Mouse (Mus musculus) ES-E14 (cell line): ENCODE results near the gene Traf3ip1. TPM values are rescaled to one million over a fixed set of nuclear protein-coding genes. Genes with fewer than 3 reads are reported as not detected.

Experiments used
- DNase-seq: peaks from one replicate; pipeline ENCODE4 v3.0.0-alpha.2; 2013; ENCODE audit warnings: low read depth, low spot score
- H3K27ac ChIP-seq: 2 replicates; pipeline ENCODE4 v1.5.1; 2012; ENCODE audit warnings: low read depth, mild to moderate bottlenecking, low read length, moderate library complexity, mixed read lengths; ENCODE audit not compliant: poor library complexity, insufficient read depth, severe bottlenecking
- H3K36me3 ChIP-seq: 2 replicates; pipeline ENCODE4 v1.6.1; 2012; ENCODE audit warnings: mild to moderate bottlenecking, low read length, moderate library complexity, mixed read lengths; ENCODE audit not compliant: control insufficient read depth, poor library complexity, insufficient read depth, severe bottlenecking
- H3K4me1 ChIP-seq, 2 experiments: fragments of 150-350 bp in 1 of 2; sonication (generic) in 1 of 2; 2 replicates each; pipeline ENCODE4 v1.6.1; 2012; ENCODE audit warnings: low read length in 2 of 2, mild to moderate bottlenecking in 1 of 2, mixed read lengths in 1 of 2; ENCODE audit not compliant: control insufficient read depth in 2 of 2, insufficient read depth in 2 of 2, poor library complexity in 1 of 2
- H3K4me3 ChIP-seq, 2 experiments: fragments of 150-350 bp in 1 of 2; sonication (generic) in 1 of 2; 2 replicates each; pipeline ENCODE4 v1.5.1; 2012; ENCODE audit warnings: low read length in 2 of 2, low read depth in 1 of 2, mild to moderate bottlenecking in 1 of 2, mixed read lengths in 1 of 2; ENCODE audit not compliant: insufficient read depth in 1 of 2, poor library complexity in 1 of 2, severe bottlenecking in 1 of 2
- H3K9ac ChIP-seq: 2 replicates; pipeline ENCODE4 v1.6.1; 2012; ENCODE audit warnings: low read depth, mild to moderate bottlenecking, low read length, mixed read lengths; ENCODE audit not compliant: poor library complexity, insufficient read depth, severe bottlenecking
- H3K9me3 ChIP-seq: fragments of 150-350 bp; sonication (generic); 2 replicates; pipeline ENCODE4 v1.6.1; 2012; ENCODE audit warnings: low read depth, mild to moderate bottlenecking, low read length; ENCODE audit not compliant: control insufficient read depth, insufficient read depth
- CHD2 ChIP-seq: IDR thresholded peaks from 2 replicates; pipeline ENCODE4 v1.6.1; 2014; ENCODE audit warnings: mild to moderate bottlenecking, low read depth, low read length, inconsistent platforms
- HCFC1 ChIP-seq: IDR thresholded peaks from 2 replicates; pipeline ENCODE4 v1.6.1; 2012; ENCODE audit warnings: low read length, inconsistent platforms, borderline replicate concordance; ENCODE audit not compliant: insufficient read depth
- MAFK ChIP-seq: IDR thresholded peaks from 2 replicates; pipeline ENCODE4 v1.6.1; 2014; ENCODE audit warnings: mild to moderate bottlenecking, low read depth, low read length, inconsistent platforms; ENCODE audit not compliant: insufficient read depth
- ZC3H11A ChIP-seq: IDR thresholded peaks from 2 replicates; pipeline ENCODE4 v1.6.1; 2012; ENCODE audit warnings: low read depth, mild to moderate bottlenecking, inconsistent platforms, low read length, borderline replicate concordance
- ZNF384 ChIP-seq: IDR thresholded peaks from 2 replicates; pipeline ENCODE4 v1.6.1; 2012; ENCODE audit warnings: low read depth, low read length, inconsistent platforms
- in situ Hi-C, 2 experiments: fragments of 600-800 bp; cut with MboI; formaldehyde crosslinking; loops; one replicate each; pipeline ENCODE4 v1.15.1; 2025; ENCODE audit warnings: low sequenced_read_pairs in 2 of 2, inconsistent platforms in 1 of 2; ENCODE audit not compliant: unreplicated experiment in 2 of 2
- total RNA-seq: library from RNA; depleted of rRNA; stranded (reverse); fragments of 300-350 nt; gene quantifications from 2 replicates; pipeline ENCODE4 v1.2.3, GENCODE M21; 2012

Gene Traf3ip1
- total RNA-seq, 1 experiment: 7.9 TPM

DNA sequence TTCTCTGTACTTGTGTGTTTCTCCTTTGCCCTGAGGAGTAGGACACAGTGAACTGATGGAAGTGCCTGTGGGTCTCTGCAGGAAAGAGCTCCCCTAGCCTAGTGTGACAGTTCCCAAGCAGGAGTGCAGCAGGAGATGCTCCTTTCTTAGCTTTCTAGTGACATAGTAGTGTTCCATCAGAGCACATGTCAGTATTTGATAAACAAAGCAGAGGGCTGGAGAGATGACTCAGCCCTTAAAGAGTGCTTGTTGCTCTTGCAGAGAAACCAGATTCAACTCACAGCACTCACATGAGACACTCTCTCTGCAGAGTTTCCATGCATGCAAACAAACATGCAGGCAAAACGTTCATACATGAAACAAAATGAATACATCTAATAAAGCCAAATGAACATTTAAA, 50.8 kb downstream of the Traf3ip1 start:
- no peak for DNase-seq
- no peak overlapping the region for H3K4me3 ChIP-seq
- TF ChIP-seq ZNF384 (no peak), MAFK (no peak), CHD2 (no peak), ZC3H11A (no peak), HCFC1 (no peak)
- H3K27ac ChIP-seq: no peak overlapping the region
- H3K9ac ChIP-seq: no peak overlapping the region
- H3K4me1 ChIP-seq: peaks cover 0 to 7% of the 10 kb centered on the region in 2 experiments; a peak in 2 of 4 replicates
- in situ Hi-C loops: no loop called here
- peaks cover 2% of the 10 kb centered on the region; the same call in 1 of the 2 replicates for H3K36me3 ChIP-seq
- no peaks in the 10 kb centered on the region for H3K9me3 ChIP-seq

DNA sequence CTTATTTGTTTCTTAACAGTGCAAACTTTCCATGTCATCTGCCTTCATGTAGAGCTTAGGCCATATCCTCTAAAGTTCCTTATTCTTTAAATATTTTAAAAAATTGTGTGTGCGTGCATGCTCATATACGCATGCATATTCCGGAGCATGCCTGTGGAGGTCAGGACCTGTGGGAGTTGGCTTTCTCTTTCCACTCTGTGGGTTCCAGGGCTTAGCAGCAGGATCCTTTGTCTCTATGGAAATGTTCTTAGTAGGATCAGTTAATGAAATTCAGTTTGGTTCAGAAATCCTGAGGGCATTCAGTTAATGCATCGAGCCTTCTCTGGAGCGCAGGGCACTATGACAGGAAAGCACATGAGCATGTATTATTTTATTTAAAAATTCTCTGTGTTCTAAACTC, 53.1 kb downstream of the Traf3ip1 start:
- Histone ChIP-seq H3K27ac (no peak overlapping the region; the same call in 1 of the 2 replicates), H3K4me1 (peaks cover 0 to 7% of the 10 kb centered on the region in 2 experiments; a peak in 2 of 4 replicates), H3K9ac (no peak overlapping the region), H3K9me3 (no peaks in the 10 kb centered on the region), H3K36me3 (peaks cover 2% of the 10 kb centered on the region; the same call in 1 of the 2 replicates), H3K4me3 (no peak overlapping the region)
- in situ Hi-C loops: no loop called here
- TF ChIP-seq HCFC1 (no peak), MAFK (no peak), CHD2 (no peak), ZNF384 (no peak), ZC3H11A (no peak)
- DNase-seq: no peak

DNA sequence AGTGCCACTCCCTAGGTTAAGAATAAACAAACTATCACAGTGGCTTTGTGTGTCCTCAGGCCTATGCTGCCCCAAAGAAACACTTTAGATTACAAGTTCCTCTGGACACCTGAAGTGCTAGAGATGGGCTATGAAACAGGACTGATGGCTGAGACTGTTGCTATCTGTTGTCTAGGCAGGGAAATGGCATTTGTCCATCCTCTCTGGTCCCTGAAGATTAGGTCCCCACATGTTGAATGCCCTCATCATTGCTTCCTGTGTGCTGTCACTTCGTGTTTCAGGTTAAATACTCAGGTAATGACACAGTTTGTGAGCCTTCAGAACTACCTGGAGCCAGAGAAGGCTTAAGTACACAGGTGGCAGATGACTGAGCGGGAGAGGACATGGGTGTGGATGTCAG, 54.6 kb downstream of the Traf3ip1 start:
- no peak overlapping the region for H3K9ac ChIP-seq
- no peak for DNase-seq
- peaks cover 5% of the 10 kb centered on the region; the same call in 1 of the 2 replicates for H3K36me3 ChIP-seq
- no peak overlapping the region for H3K4me3 ChIP-seq
- in situ Hi-C loops: no loop called here
- TF ChIP-seq ZNF384 (no peak), ZC3H11A (no peak), HCFC1 (no peak), CHD2 (no peak), MAFK (no peak)
- H3K27ac ChIP-seq: no peak overlapping the region
- H3K4me1 ChIP-seq: peaks cover 0 to 7% of the 10 kb centered on the region in 2 experiments; a peak in 2 of 4 replicates
- H3K9me3 ChIP-seq: no peaks in the 10 kb centered on the region

DNA sequence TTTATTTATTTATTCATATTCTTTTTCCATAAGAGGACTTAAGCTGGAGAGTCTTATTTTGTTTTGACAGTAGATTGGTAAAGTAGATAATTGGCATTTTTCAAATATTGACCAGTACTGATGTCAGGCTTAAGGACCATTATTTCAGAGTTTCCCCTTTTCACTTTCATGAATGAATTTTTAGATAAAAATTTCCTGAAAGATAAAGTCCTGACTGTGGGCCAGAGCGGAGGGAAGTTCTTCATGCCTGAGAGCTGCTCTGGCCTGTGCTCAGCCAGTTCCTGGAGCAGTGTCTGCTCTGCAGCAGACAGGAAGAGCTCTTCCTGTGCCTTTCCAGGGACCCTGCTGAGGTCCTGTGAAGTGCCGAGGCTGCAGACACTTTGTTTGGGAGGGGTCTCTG, 62.7 kb downstream of the Traf3ip1 start:
- no peak overlapping the region for H3K27ac ChIP-seq
- TF ChIP-seq MAFK: no peak
- TF ChIP-seq ZC3H11A: no peak
- TF ChIP-seq CHD2: no peak
- TF ChIP-seq ZNF384: no peak
- no peak for TF ChIP-seq HCFC1
- no peaks in the 10 kb centered on the region for H3K9me3 ChIP-seq
- in situ Hi-C loops: no loop called here
- H3K4me3 ChIP-seq: no peak overlapping the region
- no peak for DNase-seq
- H3K4me1 ChIP-seq: no peaks in the 10 kb centered on the region
- no peak overlapping the region for H3K9ac ChIP-seq
- H3K36me3 ChIP-seq: peaks cover 7% of the 10 kb centered on the region; the same call in 1 of the 2 replicates

DNA sequence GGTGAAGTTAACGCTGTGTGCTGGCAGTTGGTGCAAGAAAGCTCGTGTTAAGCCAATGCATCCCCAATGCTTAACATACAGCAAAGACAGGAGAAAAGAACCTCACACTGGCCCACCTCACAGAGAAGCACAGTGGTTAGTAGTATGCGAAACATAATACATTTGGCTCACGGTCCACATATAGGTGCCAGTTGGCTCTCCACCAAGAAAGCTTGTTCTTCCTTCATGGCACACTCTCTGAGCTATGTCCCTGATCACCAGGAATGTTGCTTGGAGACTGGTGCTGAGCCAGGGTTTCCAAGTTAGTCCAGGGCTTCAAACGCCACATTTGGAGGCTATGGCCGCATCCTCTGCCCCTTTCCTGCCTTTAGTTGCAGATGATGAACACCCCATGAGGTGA, 66.8 kb downstream of the Traf3ip1 start:
- TF ChIP-seq HCFC1 (no peak), CHD2 (no peak), ZNF384 (no peak), ZC3H11A (no peak), MAFK (no peak)
- Histone ChIP-seq H3K9me3 (no peaks in the 10 kb centered on the region), H3K4me3 (no peak overlapping the region), H3K36me3 (peaks cover 2% of the 10 kb centered on the region; the same call in 1 of the 2 replicates), H3K27ac (no peak overlapping the region), H3K9ac (no peak overlapping the region), H3K4me1 (no peaks in the 10 kb centered on the region)
- DNase-seq: no peak
- in situ Hi-C loops: no loop called here
